Mouse (Mus musculus): ENCODE measurements around the gene Csf2. TPM values are rescaled to one million over a fixed set of nuclear protein-coding genes. Genes with fewer than 3 reads are reported as not detected.
A peak's percentile ranks its signal among the peaks of the same experiment; 100 is the strongest.

The Csf2 gene
- polyA plus RNA-seq, 1 experiment = 0.15 TPM

DNA sequence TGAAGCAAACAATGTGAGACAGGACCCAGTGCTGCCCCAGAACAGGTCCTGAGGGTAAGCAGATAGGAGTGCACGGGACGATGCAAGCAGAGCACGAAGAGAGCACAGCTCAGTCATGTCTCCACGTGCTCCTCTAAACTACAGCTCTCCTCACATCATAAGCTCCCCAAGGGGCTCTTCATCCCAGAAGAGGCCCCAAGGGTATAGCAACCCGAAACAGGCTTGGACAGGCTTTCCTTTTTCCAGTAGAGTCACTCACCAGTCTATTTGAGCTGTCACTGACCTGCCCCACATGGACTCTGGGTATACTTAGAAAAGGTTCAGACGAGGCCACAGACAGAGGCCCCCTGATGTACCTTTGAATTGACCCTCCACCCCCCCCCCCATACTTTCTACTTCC is 5.0 kb downstream of the Csf2 start:
- 79% methylated on average over 6 of the region's 6 CpGs for WGBS
- no peak for DNase-seq (ENCODE audit: low read depth, low spot score)

DNA sequence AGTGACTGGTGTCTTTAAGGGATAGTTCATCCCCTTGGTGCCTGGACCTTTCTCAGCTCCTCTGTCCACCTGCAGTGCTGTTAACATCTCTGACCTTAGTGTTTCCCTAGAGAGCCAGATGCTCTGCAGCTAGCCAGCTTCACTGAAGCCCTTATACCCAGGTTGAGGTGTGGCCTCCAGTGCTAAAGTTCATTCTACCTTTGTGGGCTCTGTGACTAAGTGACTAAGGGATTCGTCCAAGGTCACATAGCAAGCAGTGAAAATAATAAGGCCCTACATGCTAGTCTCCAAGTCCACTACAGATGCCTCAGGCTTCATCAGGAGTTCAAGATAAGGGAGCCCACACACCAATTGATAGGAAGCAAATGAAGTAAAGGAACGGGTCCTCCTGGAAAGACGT is 7.0 kb downstream of the Csf2 start:
- 68% methylated on average over 3 of the region's 3 CpGs for WGBS

DNA sequence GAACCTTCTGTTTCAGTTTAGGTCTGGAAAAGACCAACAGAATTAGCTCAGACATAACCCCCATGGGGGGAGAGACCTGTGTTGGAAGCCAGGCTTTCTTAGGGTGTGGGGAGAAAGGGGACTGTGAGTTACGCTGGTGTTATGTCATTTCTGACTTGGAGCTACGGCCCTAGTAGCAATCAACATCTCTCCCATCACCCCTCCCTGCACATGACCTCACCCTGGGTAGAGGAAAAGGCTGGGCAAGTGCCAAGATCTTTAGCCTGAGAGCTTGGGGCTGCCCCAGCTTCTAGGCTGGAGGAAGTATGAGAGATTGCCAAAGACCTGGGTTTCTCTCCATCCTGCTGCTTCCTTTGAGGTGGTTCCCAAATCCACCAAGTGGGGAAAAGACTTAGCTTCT is 12.5 kb downstream of the Csf2 start:
- no peak for DNase-seq (ENCODE audit: low read depth, low spot score)
- WGBS = 27% methylated on average over 2 of the region's 2 CpGs

More for the DNA sequence above, 7.0 kb downstream of the Csf2 start:
- DNase-seq (ENCODE audit: low read depth, low spot score) = no peak

DNA sequence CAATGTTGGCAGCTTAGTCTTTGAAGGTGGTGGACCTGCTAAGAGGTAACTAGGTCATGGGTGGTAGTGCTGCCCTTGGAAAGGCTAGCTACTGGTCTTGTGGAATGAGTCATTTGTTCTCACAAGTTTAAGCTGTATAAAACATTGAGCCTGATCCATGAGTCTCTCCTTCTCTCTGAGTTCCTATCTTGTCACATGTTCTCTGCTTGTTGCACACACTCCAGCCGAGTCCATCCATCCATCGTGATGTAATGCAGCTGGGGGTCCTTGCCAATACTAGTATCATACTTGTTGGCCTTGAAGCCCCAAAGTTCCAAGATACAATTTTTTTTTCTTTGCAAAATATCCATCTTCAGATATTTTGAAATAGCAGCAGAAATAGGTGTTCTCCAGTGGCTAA is 22.0 kb downstream of the Csf2 start:
- 85% methylated on average over 2 of the region's 2 CpGs for WGBS
- no peak for DNase-seq (ENCODE audit: low read depth, low spot score)

DNA sequence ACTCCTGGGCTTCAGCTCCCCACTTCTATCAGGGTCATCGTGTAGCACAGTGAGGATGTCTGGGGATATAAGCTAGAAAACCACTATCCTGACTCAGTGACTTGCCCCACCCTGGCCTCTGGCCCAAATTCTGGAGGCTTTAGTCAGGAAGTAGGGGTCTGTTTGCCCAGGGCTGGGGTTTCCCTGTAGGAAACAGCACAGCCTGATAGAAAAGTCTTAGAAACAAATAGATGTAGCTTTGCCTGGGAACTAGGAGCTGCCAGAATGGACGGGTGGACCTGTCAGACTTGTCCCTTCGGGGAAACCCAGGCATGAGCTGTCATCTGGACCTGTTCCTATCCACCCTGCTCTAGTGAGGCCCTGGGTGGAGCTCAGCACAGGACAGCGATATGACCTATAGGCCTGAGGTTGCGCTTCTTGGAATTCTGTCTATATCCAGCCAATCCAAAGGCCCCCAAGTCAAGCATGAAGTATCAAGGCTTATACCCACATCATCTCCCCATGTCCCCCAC is 24.9 kb downstream of the Csf2 start:
- DNase-seq (ENCODE audit: low read depth, low spot score) = no peak
- 73% methylated on average over 5 of the region's 5 CpGs for WGBS

DNA sequence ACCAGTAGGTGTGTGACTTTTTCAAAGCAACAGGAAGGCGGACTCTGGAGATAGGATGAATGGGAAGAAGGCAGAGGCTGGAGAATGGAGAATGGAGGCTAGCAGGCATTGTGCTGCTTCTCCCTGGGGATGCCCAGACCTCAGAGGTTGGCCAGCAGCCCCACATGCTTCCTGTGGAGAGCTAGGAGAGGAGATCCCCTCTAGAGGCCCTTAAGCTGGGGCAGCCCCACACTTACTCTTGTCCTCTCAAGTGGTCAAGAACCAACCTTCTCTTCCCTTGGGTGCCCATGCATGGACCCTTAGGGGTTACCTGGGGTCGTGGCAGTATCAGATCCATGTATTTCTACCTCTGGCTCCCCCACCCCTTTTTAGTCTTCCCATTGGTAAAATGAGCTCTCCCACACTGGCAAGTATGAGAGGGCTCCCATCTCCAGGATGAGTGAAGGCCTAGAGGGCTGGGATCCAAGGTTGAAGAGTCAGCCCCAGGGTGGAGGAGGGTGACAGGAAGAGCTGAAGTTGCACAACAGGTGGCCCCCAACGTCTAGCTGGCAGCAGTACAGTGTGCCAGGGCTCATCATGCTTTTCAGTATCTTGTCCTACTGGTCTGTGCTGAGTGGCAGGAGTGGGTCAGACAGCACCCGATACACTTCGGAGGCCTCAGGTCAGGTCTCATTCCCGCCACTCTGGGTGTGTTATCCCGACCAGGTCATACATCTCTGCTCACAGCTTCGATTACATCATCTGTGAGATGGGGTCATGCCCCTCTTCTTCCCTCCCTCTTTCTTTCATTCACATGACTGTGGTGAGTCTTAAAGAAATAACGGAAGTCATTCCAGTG is 25.6 kb downstream of the Csf2 start:
- WGBS = 70% methylated on average over 9 of the region's 9 CpGs
- DNase-seq (ENCODE audit: low read depth, low spot score) = no peak

DNA sequence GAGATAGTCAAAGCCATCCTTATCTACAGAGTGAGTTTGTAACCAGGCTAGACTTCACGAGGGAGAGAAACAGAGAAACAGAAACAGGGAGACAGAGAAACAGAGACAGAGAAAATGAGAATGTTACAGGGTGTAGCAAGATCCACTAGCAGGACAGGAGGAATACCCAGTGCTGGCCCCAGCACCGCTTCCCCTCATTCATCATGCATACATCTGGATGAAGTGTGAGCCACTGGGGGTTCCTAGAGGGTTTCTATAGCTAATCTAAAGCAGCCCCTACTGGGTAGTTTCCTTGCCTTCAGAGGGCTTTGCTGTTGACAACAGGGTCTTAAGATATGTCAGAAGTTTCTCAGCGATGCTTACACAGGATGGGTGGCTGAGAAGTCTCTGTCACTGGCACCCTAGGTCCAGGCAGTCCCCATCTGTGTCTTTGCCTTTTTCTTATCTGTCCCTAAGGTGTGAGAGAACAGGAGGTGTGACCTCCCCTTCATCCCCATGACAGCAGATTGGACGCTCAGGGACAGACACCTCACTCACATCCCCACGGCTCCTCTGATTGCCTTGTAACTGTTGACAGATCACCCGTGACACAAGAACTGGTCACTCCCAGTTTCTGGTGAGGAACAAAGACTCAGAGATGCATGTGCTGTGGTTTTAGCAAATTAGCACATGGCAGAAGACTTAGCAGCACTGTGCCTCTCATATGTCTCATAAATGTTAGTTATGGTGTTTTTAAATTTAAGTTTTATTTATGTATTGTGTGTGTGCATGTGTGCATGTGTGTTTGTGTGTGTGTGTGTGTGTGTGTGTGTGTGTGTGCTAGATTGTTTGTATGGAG is 29.3 kb downstream of the Csf2 start:
- WGBS = 50% methylated on average over 6 of the region's 6 CpGs

DNA sequence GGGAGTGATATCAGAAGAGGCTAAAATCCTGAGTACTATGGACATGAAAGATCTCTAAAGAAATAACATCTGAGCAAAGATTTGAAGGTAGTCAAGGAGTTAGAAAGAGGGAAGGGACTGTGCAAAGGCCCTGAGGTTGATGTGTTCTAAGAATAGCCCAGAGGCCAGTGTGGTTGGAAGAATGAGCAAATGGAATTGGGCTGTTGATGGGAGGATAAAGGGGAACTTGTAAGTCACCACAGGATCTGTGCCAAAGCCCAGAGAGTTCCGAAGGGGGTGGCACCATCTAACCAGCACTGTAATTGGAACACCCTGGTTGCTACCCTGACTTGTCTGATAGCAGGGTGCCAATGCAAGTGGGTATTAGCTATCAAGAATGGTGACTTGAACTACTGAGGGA is 30.3 kb downstream of the Csf2 start:
- 78% methylated on average over 1 of the region's 1 CpGs for WGBS
- no peak for DNase-seq (ENCODE audit: low read depth, low spot score)

More for the DNA sequence above, 29.3 kb downstream of the Csf2 start:
- no peak for DNase-seq (ENCODE audit: low read depth, low spot score)

DNA sequence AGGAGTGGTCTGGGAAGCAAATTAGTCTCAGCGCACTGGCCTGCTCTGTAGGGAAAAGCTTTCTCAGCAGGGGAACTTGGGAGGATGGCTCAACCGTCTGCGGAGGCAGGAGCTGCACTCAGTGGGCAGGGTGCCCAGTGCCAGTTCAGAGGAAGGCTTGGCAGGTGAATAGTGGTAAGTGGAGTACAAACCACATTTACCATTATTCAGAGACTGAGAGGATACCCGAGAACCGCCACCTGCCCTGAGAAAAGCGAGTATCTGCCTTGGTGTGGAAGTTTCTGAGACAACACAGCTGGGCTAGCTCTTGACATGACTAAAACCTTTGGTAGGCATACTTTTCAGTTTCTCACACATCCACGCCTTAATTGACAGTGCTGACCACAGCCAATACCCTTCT is 32.1 kb downstream of the Csf2 start:
- no peak for DNase-seq (ENCODE audit: low read depth, low spot score)
- 63% methylated on average over 7 of the region's 7 CpGs for WGBS

DNA sequence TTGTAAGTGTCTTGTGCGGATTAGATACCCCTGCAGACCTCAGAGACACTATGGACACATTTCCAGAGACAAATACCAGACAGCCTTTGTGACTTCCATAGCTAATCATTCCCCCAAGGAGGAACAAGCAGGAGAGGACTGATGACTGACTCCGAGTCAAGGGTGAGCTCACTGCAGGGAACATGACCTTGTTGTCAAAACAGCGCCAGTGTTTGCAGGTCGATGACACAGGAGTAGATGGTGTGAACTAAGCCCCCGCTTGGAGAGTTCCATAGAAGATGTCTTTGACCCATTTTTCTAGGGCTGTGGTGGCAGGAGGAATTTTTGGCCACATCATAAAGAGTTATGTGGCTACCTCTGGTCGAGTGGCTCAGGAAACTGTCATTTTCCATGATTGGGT is 33.4 kb downstream of the Csf2 start:
- WGBS = 66% methylated on average over 6 of the region's 6 CpGs
- DNase-seq (ENCODE audit: low read depth, low spot score) = no peak

DNA sequence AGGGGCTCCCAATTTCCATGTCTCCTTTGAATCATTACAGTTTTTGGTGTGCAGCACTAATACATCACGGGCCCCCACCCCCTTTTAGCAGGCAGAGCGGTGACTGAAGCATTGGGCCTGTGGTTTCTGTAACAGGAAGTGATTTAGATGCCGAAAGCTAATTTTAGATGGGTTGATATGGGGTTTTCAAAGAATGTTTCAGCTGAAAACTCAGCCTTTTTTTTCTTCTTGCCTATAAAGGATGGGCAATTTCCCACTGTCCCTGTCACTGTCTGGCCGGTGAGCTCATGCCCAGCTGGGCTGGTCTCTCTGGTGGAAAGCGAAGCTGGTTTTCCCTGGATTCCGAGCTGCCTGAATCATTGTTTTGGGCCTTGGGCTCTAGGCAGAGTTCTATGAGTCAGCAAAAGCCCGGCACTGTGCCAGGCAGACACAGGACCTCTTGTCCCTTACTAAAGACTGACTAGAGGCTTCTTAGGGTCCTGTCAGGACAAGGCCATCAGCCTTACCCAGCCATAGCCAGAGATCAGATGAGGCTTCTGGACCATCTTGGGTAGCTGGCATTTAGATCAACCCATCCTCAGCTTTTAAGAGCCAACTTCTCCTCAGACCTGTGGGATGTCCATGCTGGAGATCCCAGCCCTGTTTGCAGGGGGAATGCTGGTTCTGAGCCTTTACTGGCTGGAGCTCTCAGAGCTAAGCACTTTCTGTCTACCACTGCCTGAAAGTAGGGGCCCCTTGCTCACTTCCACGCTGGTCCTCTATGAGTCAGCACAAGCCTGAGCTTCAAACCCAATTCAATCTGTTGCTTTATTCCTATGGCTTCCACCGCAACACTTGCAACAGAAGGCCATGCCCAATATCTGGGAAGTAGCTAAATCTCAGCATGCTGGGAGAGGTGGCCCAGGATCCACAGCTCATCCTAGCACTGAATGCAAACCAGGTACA is 34.7 kb downstream of the Csf2 start:
- 65% methylated on average over 9 of the region's 9 CpGs for WGBS
- peak; percentile 6 for DNase-seq (ENCODE audit: low read depth, low spot score)

DNA sequence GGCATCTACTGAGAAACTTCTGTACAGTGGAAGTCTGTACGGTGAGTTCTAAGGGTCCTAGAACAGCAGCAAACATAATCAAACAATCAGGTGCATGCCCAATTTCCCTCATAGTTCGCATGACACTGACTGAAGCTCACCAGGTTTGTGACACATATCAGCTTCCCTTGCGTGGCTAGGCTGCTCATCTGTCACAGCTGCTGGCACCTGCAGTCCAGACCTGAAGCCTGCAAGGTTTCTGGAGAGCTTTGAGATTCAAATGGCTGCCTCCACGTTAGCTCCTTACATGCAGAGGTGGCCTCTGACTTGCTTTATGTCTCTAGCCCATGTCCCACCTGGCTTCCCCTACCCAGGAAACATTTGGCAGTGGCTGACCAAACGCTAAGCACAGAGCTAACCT is 35.8 kb downstream of the Csf2 start:
- no peak for DNase-seq (ENCODE audit: low read depth, low spot score)

DNA sequence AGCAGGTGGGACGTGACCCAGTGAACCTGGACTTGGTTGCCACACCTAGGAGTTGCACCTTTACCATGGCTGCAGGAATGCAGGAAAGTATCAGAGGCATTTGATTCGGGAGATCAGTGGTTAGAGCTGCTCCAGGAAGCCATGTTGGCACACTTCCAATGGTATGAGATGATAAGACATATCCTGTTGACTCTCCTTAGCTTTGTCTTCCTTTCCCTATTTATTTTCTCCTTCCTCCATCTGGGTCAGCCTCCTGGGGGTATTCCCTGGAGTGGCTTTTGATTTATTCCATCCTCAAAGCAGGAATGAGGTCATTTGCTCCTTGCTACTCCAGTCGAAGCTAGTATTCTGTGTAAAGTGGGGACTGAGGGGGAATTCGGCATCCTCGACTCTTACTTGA is 42.5 kb downstream of the Csf2 start:
- 57% methylated on average over 5 of the region's 5 CpGs for WGBS
- DNase-seq (ENCODE audit: low read depth, low spot score) = no peak

More for the DNA sequence above, 35.8 kb downstream of the Csf2 start:
- 74% methylated on average over 5 of the region's 5 CpGs for WGBS

DNA sequence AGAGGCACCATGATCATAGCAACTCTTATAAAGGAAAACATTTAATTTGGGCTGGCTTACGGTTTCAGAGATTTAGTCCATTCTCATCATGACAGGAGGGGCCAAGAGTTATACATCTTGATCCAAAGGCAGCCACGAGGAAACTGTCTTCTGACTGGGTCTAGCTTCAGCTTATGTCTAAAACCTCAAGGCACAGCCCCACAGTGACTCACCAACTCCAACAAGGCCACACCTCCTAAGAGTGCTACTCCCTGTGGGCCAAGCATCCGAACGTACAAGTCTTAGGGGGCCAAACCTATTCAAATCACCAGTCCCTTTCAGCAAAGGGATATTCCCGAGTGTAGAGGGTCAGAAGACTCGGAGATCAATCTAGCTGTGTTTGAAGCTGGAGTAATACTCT is 44.1 kb downstream of the Csf2 start:
- 72% methylated on average over 6 of the region's 6 CpGs for WGBS

DNA sequence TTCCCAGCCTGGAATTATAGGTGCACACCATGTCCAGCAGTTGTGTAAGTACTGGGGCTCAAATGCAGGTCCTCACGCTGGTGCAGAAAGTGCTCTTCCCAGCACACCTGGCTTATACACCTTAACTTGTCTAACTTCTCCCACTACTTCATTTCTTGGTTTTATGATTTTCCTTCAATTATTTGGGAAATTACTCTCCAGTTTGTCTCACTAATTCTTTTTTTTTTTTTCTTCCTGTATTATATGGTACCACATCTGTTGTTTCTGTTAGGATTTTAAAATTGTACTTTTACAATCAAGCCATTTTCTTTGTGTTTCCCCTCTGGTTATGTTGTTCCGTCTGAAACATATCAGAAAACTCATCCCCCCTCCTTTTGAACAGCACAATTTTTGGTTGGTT is 44.7 kb downstream of the Csf2 start:
- WGBS = 86% methylated on average over 2 of the region's 2 CpGs
- no peak for DNase-seq (ENCODE audit: low read depth, low spot score)

More for the DNA sequence above, 44.1 kb downstream of the Csf2 start:
- DNase-seq (ENCODE audit: low read depth, low spot score) = no peak

DNA sequence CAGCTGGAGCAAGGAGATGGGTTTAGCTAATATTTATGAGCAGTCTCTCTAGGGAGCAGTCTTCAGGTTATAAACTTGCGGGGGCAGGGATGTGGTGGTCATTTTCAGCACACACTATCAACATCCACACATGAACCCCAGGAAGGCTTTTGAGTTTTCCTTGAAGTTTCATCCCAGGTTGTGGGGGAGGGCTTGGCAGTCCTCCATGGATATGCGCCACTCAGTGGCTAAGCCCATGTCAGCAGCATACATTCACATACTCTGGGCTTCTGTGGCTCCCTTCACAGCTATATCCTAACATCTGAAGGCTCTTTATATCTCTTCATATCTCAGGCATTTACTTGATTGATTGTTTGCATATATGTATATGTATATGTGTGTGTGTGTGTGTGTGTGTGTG is 46.3 kb downstream of the Csf2 start:
- DNase-seq (ENCODE audit: low read depth, low spot score) = no peak
- 80% methylated on average over 2 of the region's 2 CpGs for WGBS

DNA sequence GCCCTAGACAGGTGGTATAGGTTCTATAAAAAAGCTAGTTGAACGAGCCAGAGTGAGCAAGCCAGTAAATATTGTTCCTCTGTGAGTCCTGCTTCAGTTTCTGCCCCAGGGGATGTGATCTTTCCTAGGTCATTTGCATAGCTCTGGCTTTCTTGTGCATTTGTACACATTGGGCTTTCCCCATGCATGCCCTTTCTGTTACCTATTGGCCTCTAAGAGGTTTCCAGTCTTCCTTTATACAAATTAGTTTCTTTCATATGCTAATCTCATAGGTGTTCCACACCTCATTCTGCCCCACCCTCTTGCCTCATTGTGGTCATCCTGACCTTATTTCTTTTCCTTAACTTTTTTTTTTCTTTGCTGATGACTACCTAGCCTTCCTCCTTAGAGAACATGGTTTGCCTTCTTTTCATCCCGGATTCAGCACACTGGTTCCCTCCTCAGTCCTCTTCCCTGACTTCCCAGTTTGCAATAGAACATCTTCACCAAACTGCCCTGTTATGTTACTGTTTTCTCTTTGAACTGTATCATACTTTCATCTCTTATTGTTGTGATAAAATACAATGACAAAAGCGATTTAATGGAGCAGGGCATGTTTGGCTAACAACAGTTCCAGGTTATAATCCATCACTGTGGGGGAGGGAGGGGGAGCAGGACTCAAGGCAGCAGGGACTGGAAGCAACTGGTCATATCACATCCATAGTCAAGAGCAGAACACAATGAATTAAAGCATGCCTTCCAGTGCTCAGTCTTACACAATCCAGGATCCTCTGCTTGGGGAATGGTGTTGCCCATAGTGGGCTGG is 47.4 kb downstream of the Csf2 start:
- DNase-seq (ENCODE audit: low read depth, low spot score) = no peak
- 53% methylated on average over 3 of the region's 3 CpGs for WGBS

DNA sequence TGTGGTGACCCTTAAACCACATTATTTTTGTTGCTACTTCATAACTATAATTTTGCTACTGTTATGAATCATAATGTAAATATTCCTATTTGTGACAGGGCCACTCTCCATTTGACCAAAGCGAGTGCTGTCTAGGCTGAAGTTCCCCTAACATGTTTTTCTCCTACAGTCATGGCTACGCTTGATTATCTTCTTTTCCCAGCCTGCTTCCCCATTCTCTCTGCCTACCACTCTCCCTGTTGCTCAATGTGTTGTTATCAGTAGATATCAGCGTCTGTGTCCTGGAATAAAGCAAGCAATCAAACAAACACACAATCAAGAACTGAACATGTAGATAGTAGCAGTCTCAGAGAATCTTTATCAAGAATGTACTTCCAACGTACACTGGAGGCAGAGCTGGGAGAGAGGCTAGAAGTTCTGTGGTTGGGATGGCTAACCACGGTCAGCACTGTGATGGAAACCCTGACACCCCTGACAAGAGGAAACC is 48.1 kb downstream of the Csf2 start:
- WGBS = 72% methylated on average over 5 of the region's 5 CpGs
- no peak for DNase-seq (ENCODE audit: low read depth, low spot score)

All from large intestine, adult 2 months (tissue).